Mouse (Mus musculus): ENCODE measurements around the gene Tfeb.

- no peak for TF ChIP-seq CTCF (conservative IDR thresholded peaks at IDR 0.05; ENCODE audit: insufficient read depth, insufficient read length, low read depth, low read length)
- TF ChIP-seq POLR2A (IDR thresholded peaks at IDR 0.05; ENCODE audit: low read depth, low read length) = no peak
Measured at GRCm38 (mm10) chr17:47811265-47811800, 74.5 kb downstream of the Tfeb start.

Data from kidney, adult 2 months (tissue).